Mouse (Mus musculus) brown adipose tissue, adult 24 weeks (tissue): Measurements from ENCODE around the gene Iqgap2. TPM values are rescaled to one million over a fixed set of nuclear protein-coding genes. Genes with fewer than 3 reads are reported as not detected.

Source experiments
- H3K27ac ChIP-seq: fragments of 200-500 bp; replicated peaks from 2 replicates; pipeline ENCODE4 v1.5.1; 2012; ENCODE audit warnings: low read depth, mild to moderate bottlenecking, low read length
- H3K4me1 ChIP-seq: fragments of 200-500 bp; 2 replicates; pipeline ENCODE4 v1.6.1; 2012; ENCODE audit warnings: low read length, mixed read lengths; ENCODE audit not compliant: control insufficient read depth, insufficient read depth, insufficient read length
- H3K4me3 ChIP-seq: fragments of 200-500 bp; 2 replicates; pipeline ENCODE4 v1.5.1; 2012; ENCODE audit warnings: low read depth, mild to moderate bottlenecking, low read length, moderate library complexity; ENCODE audit not compliant: insufficient read depth
- polyA plus RNA-seq: library from polyadenylated mRNA; stranded (reverse); fragments of >200 nt; gene quantifications from 2 replicates; pipeline ENCODE4 v1.2.4, GENCODE M21; 2012; ENCODE audit not compliant: missing spikeins, insufficient read depth, insufficient read length

Gene Iqgap2
- polyA plus RNA-seq, 1 experiment: 2.7 TPM

GRCm38 (mm10) chr13:95788631-95789376 is 102.9 kb downstream of the Iqgap2 start:
- H3K4me3 ChIP-seq: no peak overlapping the region
- no peak overlapping the region for H3K27ac ChIP-seq
- peaks cover 3% of the 10 kb centered on the region; the same call in 1 of the 2 replicates for H3K4me1 ChIP-seq

DNA sequence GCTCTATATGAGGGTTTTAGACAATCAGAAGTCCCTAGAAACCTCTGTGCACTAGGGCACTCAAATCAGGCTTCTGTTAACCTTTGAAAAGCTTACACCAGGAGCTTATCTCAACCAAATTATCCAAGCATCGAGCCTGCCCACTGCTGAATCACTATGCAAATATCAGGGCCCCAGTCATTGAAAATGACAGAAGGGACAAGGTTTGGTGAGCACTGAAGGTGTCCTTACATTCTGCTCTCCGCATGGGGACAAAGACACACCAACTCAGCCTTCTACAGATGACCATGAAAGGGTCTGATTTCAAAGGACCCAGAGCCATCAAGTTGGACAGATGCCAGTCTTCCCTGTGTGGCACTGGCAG is 108.8 kb downstream of the Iqgap2 start:
- Histone ChIP-seq H3K27ac (no peak overlapping the region), H3K4me1 (no peaks in the 10 kb centered on the region), H3K4me3 (no peak overlapping the region)

- Histone ChIP-seq H3K4me1 (no peaks in the 10 kb centered on the region), H3K4me3 (no peak overlapping the region), H3K27ac (no peak overlapping the region)
Measured at GRCm38 (mm10) chr13:95782311-95782968, 109.3 kb downstream of the Iqgap2 start.

- Histone ChIP-seq H3K4me3 (no peak overlapping the region), H3K27ac (no peak overlapping the region), H3K4me1 (no peaks in the 10 kb centered on the region)
Measured at GRCm38 (mm10) chr13:95780038-95780437, 111.7 kb downstream of the Iqgap2 start.

GRCm38 (mm10) chr13:95779261-95779660 is 112.5 kb downstream of the Iqgap2 start:
- Histone ChIP-seq H3K4me1 (no peaks in the 10 kb centered on the region), H3K27ac (no peak overlapping the region), H3K4me3 (no peak overlapping the region)

- no peak overlapping the region for H3K4me3 ChIP-seq
- H3K27ac ChIP-seq: no peak overlapping the region
- H3K4me1 ChIP-seq: no peaks in the 10 kb centered on the region
Measured at GRCm38 (mm10) chr13:95778761-95779161, 113.0 kb downstream of the Iqgap2 start.

GRCm38 (mm10) chr13:95777651-95778391 is 113.9 kb downstream of the Iqgap2 start:
- H3K4me3 ChIP-seq: no peak overlapping the region
- no peak overlapping the region for H3K27ac ChIP-seq
- H3K4me1 ChIP-seq: no peaks in the 10 kb centered on the region

GRCm38 (mm10) chr13:95777237-95777636 is 114.5 kb downstream of the Iqgap2 start:
- no peaks in the 10 kb centered on the region for H3K4me1 ChIP-seq
- H3K27ac ChIP-seq: no peak overlapping the region
- no peak overlapping the region for H3K4me3 ChIP-seq

GRCm38 (mm10) chr13:95774966-95775696 is 116.6 kb downstream of the Iqgap2 start:
- no peak overlapping the region for H3K27ac ChIP-seq
- H3K4me1 ChIP-seq: no peaks in the 10 kb centered on the region

DNA sequence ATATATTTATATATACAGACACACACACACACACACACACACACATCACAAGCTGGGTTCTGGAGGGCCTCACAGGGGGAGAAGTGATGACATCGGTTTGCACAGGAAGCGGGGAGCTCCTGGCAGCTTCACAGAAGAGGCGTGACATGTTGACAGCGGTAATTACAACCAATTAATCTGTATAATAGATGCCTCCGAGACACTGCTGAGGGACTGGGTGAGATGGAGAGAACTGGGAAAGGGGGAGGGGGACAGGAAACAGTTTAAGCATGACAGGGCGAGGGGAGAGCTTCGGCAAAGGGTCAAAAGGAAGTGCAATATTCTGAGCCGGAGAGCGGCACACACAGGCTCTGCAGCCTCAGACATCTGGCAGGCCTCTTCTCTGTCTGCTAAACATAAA is 126.7 kb downstream of the Iqgap2 start:
- no peak overlapping the region for H3K4me3 ChIP-seq

More at GRCm38 (mm10) chr13:95774966-95775696, 116.6 kb downstream of the Iqgap2 start:
- no peak overlapping the region for H3K4me3 ChIP-seq

GRCm38 (mm10) chr13:95763876-95764517 is 127.7 kb downstream of the Iqgap2 start:
- Histone ChIP-seq H3K4me3 (no peak overlapping the region), H3K27ac (no peak overlapping the region), H3K4me1 (no peaks in the 10 kb centered on the region)

More for the DNA sequence above, 126.7 kb downstream of the Iqgap2 start:
- no peak overlapping the region for H3K27ac ChIP-seq
- no peaks in the 10 kb centered on the region for H3K4me1 ChIP-seq

DNA sequence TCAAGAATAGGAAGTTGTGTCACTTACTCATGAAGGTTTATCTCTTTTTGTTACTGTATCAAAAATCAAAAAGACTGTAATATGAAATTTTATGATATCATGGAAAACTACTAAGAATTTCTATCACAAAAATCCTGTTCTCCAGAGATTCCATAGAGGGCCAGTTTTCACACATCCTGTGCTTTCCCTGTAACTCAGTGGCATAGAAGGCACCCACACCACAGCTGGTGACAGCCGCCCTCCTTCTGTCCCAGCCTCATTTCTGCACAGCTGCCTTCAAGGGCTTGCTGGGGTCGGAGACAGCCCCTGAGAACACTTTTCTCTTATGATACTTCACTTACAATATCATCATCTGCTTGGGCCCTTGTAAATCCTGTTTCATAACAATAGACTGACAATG is 131.9 kb downstream of the Iqgap2 start:
- H3K4me3 ChIP-seq: no peak overlapping the region
- no peaks in the 10 kb centered on the region for H3K4me1 ChIP-seq
- no peak overlapping the region for H3K27ac ChIP-seq

GRCm38 (mm10) chr13:95754285-95754684 is 137.4 kb downstream of the Iqgap2 start:
- Histone ChIP-seq H3K4me1 (no peaks in the 10 kb centered on the region), H3K27ac (no peak overlapping the region), H3K4me3 (no peak overlapping the region)

- Histone ChIP-seq H3K4me3 (no peak overlapping the region), H3K4me1 (no peaks in the 10 kb centered on the region), H3K27ac (no peak overlapping the region)
Measured at GRCm38 (mm10) chr13:95752386-95752785, 139.3 kb downstream of the Iqgap2 start.
